Mouse (Mus musculus) thymus, postnatal 10 days (tissue): Measurements from ENCODE around the gene Synpo2.
A peak's percentile ranks its signal among the peaks of the same experiment; 100 is the strongest.
"Not testable (repeated sequence)": the region's sequence is repeated elsewhere in the genome, so short reads cannot be mapped to it uniquely, and the experiment has no call there.

Experiments used
- DNase-seq, 2 experiments: peaks; one replicate each; pipeline ENCODE4 v3.0.0; 2021; ENCODE audit warnings: low spot score in 2 of 2

Synpo2 gene

DNA sequence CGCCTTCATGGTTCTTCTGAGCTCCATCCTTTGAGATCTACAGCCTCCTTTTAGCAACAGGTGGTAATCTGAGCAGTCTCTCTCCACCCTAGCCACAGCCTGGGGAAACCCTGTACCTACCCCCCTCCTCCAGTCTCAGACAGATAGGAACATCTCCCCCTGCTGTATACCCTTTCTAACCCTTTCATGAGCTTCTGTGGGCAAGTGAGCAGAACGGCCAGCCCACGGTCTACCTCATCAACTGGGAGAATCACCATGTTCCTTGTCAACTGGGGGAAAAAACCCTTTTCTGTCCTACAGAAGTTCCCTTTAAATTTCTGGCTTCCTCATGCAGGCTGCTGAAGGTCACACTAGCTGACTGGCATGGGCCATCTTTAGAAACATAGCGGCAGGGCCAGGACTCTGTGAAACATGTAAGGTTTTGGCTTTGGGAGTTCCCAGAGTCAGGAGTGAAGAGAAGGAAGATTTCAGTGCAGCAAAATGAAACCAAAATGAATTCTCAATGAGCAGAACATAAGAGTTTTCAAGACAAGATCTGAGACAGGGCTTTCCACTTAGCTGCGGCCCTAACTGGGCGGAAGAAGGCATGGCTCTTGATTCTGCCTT lies 104.7 kb downstream of the Synpo2 start:
- no peak for DNase-seq

DNA sequence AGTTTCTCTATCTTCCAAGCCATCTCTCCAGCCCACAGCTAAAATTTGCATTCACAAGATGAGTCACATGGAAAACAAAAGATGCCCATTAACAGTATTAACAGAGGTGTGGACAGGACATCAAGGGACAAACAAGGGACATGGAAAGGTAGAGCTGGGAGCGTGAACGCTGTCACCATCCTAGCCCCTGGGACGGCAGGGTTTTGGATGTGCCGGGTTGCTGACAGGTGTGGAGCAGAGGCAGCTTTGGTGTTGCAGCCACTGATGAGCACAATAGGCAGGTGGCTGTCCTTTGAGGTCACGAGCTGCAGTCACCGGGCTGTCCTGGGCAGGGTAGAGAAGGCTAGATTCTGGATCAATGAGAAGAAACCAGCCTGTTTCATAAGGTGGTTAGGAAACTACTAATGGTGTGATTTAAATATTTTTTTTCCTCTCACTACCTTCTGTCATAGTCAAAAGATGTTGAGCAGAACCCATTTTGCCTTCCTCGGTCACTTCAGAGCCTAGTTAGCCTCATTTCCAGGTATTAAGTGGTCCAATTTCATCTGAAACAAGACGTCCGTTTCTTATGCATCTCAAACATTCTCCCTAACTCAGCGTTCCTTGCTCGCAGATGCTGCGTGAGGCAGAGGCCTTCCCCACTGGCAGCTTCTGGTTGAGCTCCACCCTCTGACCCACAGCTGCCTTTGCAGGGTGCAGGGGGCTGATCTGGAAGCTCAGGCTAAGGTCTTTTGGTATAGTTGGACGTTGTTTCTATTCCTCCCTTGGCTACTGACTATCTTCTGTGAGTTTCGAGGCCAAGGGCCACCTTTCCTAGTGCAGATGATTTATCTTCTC lies 105.4 kb downstream of the Synpo2 start:
- no peak for DNase-seq

DNA sequence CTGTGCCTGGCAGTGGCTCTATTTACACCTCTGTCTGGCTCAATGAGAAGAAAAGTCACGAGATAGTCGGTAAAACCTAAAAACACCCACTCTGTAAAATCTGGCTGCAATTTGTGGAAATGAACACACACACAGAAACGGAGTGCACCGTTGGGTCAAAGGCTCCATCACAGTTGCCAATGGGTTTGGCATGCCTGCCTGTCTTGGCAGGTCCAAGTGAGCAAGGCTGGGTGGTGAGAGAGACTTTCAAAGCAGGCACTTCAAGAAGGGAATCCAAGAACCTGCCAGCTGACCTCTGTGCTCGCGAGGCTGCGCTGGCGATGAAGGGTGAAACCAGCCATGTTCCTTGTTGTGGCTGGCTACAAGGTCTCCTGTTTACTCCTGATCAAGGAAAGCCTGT lies 107.2 kb downstream of the Synpo2 start:
- no peak for DNase-seq

DNA sequence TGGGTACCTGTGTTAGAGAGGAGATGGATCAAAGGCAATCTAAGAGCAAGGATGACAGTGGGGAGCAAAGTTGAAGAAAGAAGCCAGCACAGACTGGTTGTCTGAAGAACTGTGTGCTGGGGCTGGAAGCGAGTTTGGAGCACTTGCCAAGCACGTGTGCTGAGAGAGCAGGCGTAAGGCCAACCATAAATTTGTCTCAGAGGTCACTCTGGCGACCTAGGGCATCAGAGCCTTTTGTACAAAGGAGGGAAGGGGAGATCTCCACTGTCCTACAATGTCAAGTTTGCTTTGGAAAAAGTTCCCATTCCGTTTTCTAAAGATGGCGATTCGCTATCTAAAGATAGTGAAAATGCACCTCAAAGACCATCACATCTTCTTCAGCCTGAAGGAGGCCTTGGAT lies 107.9 kb downstream of the Synpo2 start:
- no peak for DNase-seq

DNA sequence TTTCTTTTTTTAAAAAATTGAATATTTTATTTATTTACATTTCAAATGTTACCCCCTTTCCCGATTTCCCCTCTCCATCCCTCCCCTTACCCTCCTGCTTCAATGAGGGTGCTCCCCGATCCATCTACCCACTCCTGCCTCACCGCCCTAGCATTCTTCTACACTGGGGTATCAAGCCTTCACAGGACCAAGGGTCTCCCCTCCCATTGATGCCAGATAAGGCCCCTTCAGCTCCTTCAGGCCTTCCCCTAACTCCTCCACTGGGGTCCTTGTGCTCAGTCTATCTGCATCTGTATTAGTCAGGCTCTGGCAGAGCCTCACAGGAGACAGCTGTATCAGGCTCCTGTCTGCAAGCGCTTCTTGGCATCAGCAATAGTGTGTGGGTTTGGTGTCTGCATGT lies 109.2 kb downstream of the Synpo2 start:
- not testable (repeated sequence) for DNase-seq

DNA sequence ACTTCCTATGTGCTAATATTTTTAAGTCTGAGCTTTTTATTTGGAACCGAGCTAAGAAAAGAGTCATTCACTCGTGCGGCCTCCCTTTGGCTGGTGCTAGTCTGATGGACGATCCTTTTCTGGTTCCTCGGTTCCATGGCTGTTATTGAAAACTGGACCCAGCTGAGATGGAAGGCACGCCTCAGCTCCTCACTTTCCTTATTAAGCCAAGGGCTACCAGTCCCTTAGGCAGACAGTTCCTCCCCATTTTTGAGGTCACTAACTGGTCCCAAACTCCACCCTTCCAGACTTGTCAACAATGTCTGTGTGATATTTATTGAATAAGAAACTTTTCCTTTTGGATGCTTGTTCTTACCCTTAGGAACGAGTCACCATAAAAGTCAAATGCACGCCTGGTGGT lies 112.1 kb downstream of the Synpo2 start:
- DNase-seq = no peak

DNA sequence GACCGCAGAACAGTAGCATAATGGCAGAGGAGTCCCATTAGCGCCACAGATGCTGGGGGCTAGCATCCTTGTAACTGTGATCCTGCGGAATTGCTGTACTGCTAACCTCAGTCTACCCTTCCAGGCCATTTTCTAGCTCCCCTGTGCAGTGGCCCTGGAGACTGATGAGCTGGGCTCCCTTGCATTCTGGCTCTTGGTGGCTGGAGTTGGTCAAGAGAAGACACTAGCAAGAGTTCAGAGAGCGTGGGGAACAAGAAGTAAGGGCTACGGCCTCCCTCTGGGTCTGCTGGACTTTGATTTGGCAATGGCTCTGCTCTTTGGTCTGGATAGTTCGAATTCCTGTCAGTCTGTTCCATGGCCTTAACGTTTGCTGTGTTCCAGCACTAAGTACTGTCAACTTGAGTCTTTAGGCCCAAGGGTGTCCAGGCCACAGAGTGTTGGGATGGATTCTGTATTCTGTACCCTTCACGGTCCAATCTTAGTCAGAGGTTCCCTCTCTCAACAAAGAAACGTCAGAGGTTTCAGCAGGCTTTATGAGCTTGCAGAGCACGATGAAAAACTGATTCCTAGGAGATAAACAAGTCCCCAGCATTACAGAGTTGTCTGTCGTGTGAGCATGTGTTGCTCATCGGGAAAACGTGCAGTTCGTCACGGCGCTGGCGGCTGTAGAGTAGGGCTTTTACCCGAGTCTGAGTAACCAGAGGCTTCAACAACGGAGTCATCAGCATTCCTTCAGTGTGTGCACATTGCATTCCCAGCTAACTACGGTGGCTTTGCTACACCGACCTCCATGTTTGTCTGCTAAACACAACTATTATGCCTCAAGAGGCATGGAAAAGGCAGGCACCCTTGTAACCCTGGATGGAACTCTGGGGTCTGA lies 113.6 kb downstream of the Synpo2 start:
- DNase-seq = no peak

DNA sequence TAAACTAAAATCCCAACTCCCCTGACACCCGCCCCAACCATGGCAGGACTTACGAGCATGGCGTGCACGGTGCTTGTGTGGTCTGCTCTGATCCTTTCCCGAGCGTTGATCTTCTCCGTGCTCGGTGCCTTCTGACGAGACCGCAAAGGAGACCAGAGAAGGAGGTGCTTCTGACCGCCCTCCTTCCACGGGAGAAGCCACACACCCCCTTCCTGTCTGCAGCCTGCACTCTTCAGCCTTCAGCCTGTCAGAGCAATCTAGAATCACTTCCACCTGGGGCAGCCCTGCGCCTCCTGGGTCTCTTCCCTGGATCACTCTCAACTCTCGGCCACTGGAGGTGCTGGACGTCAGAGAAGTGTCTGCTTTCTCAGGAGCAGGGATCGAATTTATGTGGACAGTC lies 119.0 kb downstream of the Synpo2 start:
- no peak for DNase-seq

DNA sequence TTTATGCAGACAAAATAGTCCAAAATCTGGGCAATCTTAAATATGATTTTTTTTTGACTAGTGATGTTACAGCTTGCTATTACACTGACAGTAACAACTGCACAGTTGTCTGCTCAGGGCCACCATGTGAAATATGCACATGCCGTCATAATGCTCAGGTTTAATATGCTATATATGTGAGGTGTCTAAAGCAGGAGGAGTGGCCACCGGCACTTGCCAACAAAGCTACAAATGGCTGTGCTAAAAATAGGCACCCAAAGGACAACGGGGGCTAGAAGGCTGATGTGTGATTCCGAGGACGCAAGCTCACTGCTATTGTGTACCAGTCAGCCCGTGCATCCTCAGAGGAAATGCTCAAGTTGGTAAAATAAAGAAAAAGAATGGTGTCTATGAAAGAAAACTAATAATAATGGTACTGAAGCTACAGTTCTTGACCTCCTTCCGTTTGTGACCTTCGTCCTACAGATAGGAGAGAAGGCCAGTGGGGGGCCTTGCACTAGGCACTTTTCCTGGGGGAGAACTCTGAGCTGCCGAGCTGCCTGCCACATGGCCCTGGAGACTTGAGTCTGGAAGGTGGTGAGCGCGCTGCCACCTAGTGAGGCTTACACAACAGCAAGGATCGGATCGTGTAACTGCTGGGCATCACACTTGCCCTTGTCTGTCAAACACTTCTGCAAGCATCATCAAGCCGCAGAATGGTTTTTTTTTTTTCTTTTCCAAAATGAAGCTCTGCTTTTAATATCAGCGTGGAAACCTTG lies 120.0 kb downstream of the Synpo2 start:
- no peak for DNase-seq

DNA sequence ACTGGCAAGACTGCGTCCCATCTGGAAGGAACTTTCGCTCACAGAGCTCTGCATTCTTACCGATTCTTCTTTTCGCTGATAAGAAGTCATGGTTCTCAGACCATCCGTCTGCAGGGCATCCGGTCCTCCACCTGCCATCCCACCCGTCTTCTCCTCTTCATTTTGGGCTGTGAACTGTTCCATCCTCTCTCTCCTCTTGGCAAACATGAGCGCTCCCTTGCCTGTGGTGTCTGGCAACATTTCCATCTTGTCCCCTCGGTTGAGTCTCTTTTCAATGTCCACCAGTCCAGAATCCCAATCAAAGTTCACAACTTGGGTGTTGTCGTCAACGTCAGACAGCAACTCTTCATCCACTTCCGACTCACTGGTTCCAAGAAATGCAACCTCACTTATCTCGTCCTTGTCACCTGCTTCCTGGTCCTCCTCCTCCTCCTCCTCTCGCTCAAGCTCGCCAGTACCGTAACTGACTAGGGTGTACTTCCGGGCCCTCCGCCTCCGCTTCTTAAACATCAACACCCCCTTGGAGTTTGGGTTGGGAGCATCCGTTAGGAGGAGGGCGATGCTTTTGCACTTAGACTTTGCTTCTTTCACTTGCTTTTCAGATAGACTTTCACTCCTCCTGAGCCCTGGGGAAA lies 121.8 kb downstream of the Synpo2 start:
- DNase-seq = no peak

DNA sequence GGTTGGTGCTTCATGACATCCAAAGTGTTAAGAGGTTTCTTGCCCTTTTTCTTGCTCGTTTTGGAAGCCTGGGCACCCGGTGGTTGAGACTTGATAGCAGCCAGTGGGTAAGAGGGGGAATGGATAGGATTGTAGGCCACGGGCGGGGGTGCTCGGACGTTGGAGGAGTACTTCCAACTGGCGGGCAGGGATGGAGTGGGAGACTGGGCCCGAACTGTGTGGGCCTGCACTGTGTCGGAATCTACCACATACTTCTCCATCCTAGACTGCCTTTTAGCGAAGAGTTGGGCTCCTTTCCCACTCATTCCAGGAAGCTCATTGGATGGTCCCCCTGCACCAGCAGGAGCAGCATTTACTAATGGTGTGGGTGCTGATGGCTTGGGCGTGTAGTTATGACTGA lies 123.2 kb downstream of the Synpo2 start:
- no peak for DNase-seq

DNA sequence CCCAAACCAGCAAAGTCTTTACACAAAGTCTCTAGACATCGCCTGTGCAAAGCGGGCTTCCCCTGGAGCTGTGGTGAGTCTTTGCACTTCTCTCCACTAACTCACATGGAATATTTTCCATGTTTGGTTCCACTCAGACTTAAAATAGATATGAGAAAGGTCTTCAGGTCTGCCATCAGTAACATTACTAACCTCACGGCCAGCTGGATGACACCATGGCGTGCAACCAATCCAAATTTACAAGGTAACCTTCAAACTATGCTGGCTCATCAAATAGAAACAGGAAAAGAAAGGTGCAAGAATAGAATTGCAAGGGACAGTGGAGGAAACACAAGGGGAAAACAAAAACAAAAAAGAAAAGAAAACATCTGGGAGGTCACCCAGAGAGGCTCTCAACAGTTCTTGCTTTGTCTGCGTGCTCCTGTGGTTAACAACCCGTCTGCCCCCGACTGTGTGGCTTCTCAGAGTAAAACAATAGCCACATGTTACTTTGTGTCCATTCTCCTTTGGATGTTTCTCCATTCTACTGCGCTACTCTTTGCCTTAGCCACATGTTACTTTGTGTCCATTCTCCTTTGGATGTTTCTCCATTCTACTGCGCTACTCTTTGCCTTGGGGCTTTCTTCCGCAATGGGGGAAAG lies 124.8 kb downstream of the Synpo2 start:
- no peak for DNase-seq

DNA sequence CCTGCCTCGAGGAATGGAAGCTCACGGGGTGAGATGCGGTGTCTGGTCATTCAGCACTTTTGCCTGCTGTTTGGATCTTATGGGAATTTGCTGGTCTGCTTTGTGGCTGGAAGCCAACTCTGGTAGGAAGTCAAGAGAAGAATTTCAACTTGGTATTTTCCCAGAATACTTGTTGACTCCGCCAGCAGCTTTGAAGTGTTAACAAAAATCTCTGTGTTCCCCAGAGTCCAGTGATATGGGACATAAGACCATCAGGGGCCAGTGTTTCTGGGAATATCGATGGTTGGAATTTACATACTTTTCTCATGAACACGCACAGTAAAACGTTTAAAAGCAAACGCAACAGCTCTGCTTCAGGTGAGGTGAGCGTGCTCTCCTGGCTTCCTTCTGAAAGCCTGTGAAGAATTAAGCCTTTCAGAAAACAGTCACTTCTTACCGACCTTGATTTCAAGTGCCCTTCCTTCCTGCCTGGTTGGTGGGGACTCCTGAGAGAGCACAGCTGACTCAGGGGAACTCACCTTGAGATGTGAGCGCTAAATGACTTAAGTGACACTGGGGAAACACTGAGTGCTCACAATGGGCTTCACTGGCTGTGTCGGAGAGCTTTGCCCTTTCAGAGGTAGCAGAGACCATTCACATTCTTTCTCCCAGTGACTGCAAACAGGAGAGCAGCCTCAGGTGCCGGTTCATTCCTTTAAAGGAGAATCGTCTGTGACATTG lies 128.0 kb downstream of the Synpo2 start:
- no peak for DNase-seq

DNA sequence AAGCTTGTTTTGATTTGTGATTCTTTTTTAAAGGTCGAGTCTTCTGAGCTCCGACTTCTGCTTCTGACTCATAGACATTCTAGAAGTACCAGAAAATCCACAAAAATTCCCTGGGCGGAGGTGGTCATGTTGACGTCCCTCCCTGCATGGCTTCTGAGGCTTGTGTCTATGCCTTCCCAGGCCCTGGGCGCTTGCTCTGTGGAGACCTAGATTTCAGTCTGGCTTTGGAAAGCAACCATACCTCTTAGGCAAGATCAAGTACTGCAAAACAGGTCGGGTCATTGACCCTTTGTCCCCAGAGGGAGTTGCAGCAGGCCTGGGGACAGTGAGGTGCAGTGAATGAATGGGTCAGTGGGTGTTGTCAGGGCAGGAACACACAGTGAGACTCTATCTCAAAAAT lies 131.6 kb downstream of the Synpo2 start:
- no peak for DNase-seq

DNA sequence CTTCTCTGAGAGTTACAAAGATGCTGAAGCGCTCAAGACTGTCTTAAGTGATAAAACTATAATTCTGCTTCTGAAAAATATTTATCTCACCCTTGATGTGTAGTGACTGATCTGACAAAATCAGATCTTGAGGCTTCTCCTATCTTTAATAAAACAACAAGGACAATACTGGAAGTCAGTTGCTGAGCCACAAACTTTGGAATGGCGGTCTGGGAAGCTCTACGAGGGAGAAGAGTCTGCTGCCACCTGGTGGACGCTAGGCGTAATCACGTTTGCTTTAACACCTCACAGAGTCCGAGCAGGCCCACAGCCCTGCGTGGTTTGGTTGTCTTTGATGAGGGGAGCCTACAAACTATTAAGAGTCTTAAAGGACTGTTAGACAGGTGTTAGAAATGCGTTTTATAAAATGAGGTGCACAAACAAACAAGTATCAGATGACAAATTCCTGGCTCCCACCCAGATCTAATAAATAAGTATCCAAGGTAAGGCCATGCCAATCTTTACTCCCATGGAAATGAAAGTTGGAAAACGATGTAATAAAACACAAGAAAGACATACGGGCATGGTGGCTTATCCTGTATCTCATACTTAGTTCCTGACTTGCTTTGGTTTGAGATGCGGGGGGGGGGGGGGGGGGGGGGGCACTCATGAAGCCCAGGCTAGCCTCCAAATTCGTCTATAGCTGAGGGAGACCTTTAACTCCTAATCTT lies 132.6 kb downstream of the Synpo2 start:
- DNase-seq = peak in 1 of 2 experiments; percentile 54

DNA sequence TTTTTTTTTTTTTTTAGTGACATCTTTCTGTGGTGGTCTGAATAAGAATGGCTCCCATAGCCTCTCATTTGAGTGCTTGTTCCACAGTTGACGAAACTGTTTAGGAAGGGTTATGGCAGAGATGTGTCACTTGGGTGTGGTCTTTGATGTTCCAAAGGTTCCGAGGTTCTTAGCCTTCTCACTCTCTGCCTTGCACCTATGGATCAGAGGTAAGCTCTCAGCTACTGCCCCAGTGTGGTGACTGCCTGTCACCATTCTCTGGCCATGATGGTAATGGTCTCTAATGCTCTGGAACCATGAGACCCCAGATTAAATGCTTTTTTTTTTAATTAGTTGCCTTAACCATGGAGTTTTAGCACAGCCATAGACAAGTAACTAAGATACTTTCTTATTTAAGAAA lies 134.2 kb downstream of the Synpo2 start:
- no peak for DNase-seq

DNA sequence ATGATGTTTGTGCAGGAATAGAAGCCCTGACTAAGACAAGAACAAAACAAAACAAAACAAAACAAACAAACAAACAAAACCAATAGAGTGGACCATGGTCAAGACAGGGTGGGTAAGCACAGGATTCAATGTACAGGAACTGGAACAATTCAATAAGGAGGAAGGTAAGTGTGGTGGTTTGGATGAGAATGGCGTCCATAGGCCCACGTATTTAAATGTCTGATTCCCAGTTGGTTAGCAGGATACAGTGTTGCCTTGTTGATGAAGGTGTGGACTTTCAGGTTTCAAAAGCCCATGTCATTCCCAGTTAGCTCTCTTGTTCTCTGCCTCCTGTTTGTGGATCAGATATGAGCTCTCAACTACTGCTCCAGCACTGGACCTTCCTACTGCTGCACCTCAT lies 140.8 kb downstream of the Synpo2 start:
- no peak for DNase-seq

DNA sequence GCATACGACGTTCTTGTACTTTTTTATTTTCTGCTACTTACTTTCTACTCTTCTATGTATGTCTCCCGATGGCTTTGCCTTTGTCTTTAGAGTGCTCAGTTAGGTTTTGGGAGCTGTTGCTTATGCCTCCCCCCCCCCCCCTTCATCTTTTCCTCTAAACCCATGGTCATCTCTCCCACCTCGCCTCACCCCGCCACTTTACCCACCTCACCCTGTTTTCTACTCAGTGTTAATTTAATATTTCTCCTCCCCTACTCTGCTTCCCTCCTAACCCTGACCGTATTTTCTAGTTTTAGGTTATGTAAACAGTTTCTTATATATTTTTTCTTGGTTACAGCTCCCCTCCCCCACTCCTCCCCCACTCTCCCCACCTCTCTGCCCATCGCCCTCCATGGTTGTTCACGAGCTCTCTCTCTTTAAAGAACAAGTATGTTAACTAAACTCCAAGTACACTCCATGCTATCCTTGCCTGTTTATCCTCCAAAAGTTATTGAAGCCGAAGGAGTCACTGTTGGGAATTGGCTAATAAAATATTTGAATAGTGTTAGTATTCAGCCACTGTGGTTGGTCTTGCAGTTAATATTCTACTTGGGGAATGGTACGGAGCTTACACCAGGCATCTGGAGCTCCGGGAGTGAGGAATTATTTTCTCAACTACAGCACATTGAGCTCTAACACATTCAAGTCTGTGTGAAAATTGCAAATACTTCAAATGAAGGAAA lies 142.1 kb downstream of the Synpo2 start:
- DNase-seq = no peak
